Comparison of ENCODE assay signal across 15 mouse cellular contexts in genomic region chr1:179151275-179151674, GRCm38 (mm10).
"Had no signal": no experiment of that assay in that cellular context is flagged by ENCODE, and none has a peak within 500 bp of the region (broad histone marks: within the 10 kb centered on the region; RNA-seq: fewer than 3 reads in every experiment).

No protein-coding gene starts in this region.

- H3K27ac ChIP-seq: limb, embryonic 13.5 days; liver, embryonic 14.5 days; midbrain, embryonic 10.5 days; midbrain, embryonic 15.5 days; neural tube, embryonic 13.5 days had no signal

- H3K36me3 ChIP-seq: limb, embryonic 13.5 days; midbrain, embryonic 10.5 days; midbrain, embryonic 15.5 days; neural tube, embryonic 13.5 days had no signal

- H3K9me3 ChIP-seq: limb, embryonic 13.5 days; midbrain, embryonic 10.5 days; midbrain, embryonic 15.5 days; neural tube, embryonic 13.5 days had no signal

- H3K9ac ChIP-seq: limb, embryonic 13.5 days; liver, embryonic 14.5 days; midbrain, embryonic 15.5 days; neural tube, embryonic 13.5 days had no signal

- H3K4me3 ChIP-seq: limb, embryonic 13.5 days; midbrain, embryonic 10.5 days; midbrain, embryonic 15.5 days; neural tube, embryonic 13.5 days had no signal

- H3K4me2 ChIP-seq: limb, embryonic 13.5 days; midbrain, embryonic 15.5 days; neural tube, embryonic 13.5 days had no signal

- DNase-seq: kidney, adult 11 months; kidney, adult 9 months; kidney, postnatal 14 days; layer of hippocampus, postnatal 36 days; left cerebral cortex, postnatal 4 days; lung, adult 18-20 months; lung, postnatal 4 days; right cerebral cortex, postnatal 14 days; thymus, postnatal 4 days had no signal

- H3K27me3 ChIP-seq: limb, embryonic 13.5 days; midbrain, embryonic 15.5 days; neural tube, embryonic 13.5 days had no signal

- ATAC-seq: lung, postnatal 0 days; midbrain, embryonic 15.5 days had no signal
